ENCODE assay signal across 8 mouse cellular contexts in the genomic region with DNA sequence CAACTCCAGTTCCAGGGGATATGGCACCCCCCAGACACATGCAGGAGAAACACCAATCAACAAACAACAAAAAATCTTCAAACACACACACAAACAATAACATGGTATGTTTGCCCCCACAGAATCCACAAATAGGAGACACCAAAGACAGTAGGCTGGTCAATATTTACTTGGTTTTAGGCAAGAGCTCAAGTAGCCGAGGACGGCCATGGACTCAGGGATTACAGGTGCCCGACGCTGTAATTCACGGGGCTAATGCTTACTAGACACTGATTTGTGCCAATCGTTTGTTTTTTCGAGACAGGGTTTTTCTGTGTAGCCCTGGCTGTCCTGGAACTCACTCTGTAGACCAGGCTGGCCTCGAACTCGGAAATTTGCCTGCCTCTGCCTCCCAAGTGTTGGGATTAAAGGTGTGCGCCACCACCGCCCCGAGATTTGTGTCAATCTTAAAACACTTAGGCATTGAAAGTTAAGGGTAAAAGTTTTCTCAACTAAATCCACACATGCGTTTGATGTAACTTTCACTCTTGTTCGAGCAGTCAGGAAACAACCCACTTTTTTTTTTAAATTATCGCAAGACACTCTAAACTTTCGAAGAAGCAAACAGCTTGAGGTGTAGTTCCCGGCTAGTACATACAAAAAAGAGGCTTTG. TPM values are rescaled to one million over a fixed set of nuclear protein-coding genes. Genes with fewer than 3 reads are reported as not detected.
A peak's percentile ranks its signal among the peaks of the same experiment; 100 is the strongest.
DNase-seq lines count a peak whose midpoint lies in the region; ATAC-seq and TF ChIP-seq lines count a peak whose summit lies in the region.

No protein-coding gene starts in this region.

- peaks cover 10% of the 10 kb centered on the region for H3K36me3 ChIP-seq in lung, embryonic 16.5 days (ENCODE audit: control insufficient read depth, insufficient read depth, low read length)
- H3K36me3 ChIP-seq in embryonic facial prominence, embryonic 14.5 days (ENCODE audit: control insufficient read depth, insufficient read depth, low read length): peaks cover 16% of the 10 kb centered on the region
- H3K36me3 ChIP-seq in limb, embryonic 10.5 days: peaks cover 42% of the 10 kb centered on the region

- no peak for TF ChIP-seq POLR2A in olfactory bulb, adult 2 months (IDR thresholded peaks at IDR 0.05; ENCODE audit: insufficient read depth, low read depth, low read length)

- WGBS in lung, embryonic 16.5 days: 15% methylated on average over 17 of the region's 17 CpGs
- 39% methylated on average over 17 of the region's 17 CpGs for WGBS in embryonic facial prominence, embryonic 14.5 days
- WGBS in limb, embryonic 10.5 days: 52% methylated on average over 17 of the region's 17 CpGs
- 33% methylated on average over 17 of the region's 17 CpGs for WGBS in olfactory bulb, adult 2 months

- no peak for DNase-seq in lung, postnatal 4 days
- DNase-seq in embryonic facial prominence, embryonic 14.5 days (ENCODE audit: low spot score): no peak
- DNase-seq in limb, embryonic 10.5 days (ENCODE audit: low spot score): no peak
- DNase-seq in thymus, postnatal 25 days: no peak
- DNase-seq in spleen, adult 18-20 months: no peak
- DNase-seq in urinary bladder, adult 2 months (ENCODE audit: low spot score): no peak

- H3K4me2 ChIP-seq in lung, embryonic 16.5 days (ENCODE audit: low read depth, low read length): peak overlapping the region; percentile 62
- peak overlapping the region; percentile 54 for H3K4me2 ChIP-seq in embryonic facial prominence, embryonic 14.5 days (ENCODE audit: low read depth, low read length)

- no peak for ATAC-seq in lung, embryonic 16.5 days (ENCODE audit: low read depth)
- ATAC-seq in embryonic facial prominence, embryonic 14.5 days (ENCODE audit: low read depth): no peak

- peak overlapping the region; percentile 95 for H3K4me3 ChIP-seq in lung, embryonic 16.5 days (ENCODE audit: low read length)
- H3K4me3 ChIP-seq in embryonic facial prominence, embryonic 14.5 days (ENCODE audit: low read depth, low read length): peak overlapping the region; percentile 97
- H3K4me3 ChIP-seq in limb, embryonic 10.5 days: peak overlapping the region; percentile 98
- H3K4me3 ChIP-seq in olfactory bulb, adult 2 months (ENCODE audit: insufficient read depth, low read depth, low read length): peak overlapping the region; percentile 24; the same call in 1 of the 2 replicates

- H3K9me3 ChIP-seq in lung, embryonic 16.5 days (ENCODE audit: control insufficient read depth, low read length): no peaks in the 10 kb centered on the region
- no peaks in the 10 kb centered on the region for H3K9me3 ChIP-seq in embryonic facial prominence, embryonic 14.5 days (ENCODE audit: control insufficient read depth, low read length)
- H3K9me3 ChIP-seq in limb, embryonic 10.5 days (replicated peaks): no peaks in the 10 kb centered on the region

- H3K9ac ChIP-seq in lung, embryonic 16.5 days (ENCODE audit: low read length): peak overlapping the region; percentile 100
- peak overlapping the region; percentile 100 for H3K9ac ChIP-seq in embryonic facial prominence, embryonic 14.5 days (ENCODE audit: low read depth, low read length)

- H3K4me1 ChIP-seq in lung, embryonic 16.5 days (replicated peaks; ENCODE audit: control insufficient read depth, insufficient read depth, low read length): peaks cover 26% of the 10 kb centered on the region
- H3K4me1 ChIP-seq in embryonic facial prominence, embryonic 14.5 days (ENCODE audit: control insufficient read depth, insufficient read depth, low read length): peaks cover 27% of the 10 kb centered on the region
- peaks cover 28% of the 10 kb centered on the region for H3K4me1 ChIP-seq in limb, embryonic 10.5 days
- H3K4me1 ChIP-seq in olfactory bulb, adult 2 months (ENCODE audit: control insufficient read depth, insufficient read depth, low read length): peaks cover 8% of the 10 kb centered on the region

- no peaks in the 10 kb centered on the region for H3K27me3 ChIP-seq in lung, embryonic 16.5 days (ENCODE audit: control insufficient read depth, insufficient read depth, low read depth, low read length)
- H3K27me3 ChIP-seq in embryonic facial prominence, embryonic 14.5 days (replicated peaks; ENCODE audit: control insufficient read depth, insufficient read depth, low read length): no peaks in the 10 kb centered on the region
- no peaks in the 10 kb centered on the region for H3K27me3 ChIP-seq in limb, embryonic 10.5 days (ENCODE audit: low read depth, poor library complexity, severe bottlenecking)

- no peak for TF ChIP-seq CTCF in olfactory bulb, adult 2 months (IDR thresholded peaks at IDR 0.05; ENCODE audit: insufficient read depth, low read depth, low read length)

- H3K27ac ChIP-seq in lung, embryonic 16.5 days (ENCODE audit: low read length): peak overlapping the region; percentile 99
- peak overlapping the region; percentile 98 for H3K27ac ChIP-seq in embryonic facial prominence, embryonic 14.5 days (replicated peaks; ENCODE audit: low read depth, low read length)
- peak overlapping the region; percentile 100 for H3K27ac ChIP-seq in limb, embryonic 10.5 days
- H3K27ac ChIP-seq in olfactory bulb, adult 2 months (ENCODE audit: insufficient read depth, low read depth, low read length): no peak overlapping the region

RNA-seq across cellular contexts. Expression of gene Tmpo, which starts 11.6 kb away (rescaled TPM):
- 210 and 220 TPM in 2 replicates for polyA plus RNA-seq in lung, embryonic 16.5 days (2015; fragmentation: Nextera tagmentation; extraction: Ambion mirVana)
- polyA plus RNA-seq in embryonic facial prominence, embryonic 14.5 days (2014; fragmentation: Nextera tagmentation; extraction: Ambion mirVana): 185 and 227 TPM in 2 replicates
- polyA plus RNA-seq in limb, embryonic 10.5 days (2016; fragmentation: Nextera tagmentation; extraction: Ambion mirVana): 260 and 300 TPM in 2 replicates
- 183 and 204 TPM in 2 replicates for polyA plus RNA-seq in olfactory bulb, adult 2 months (2012; ENCODE audit: insufficient read depth, insufficient read length, low replicate concordance, missing spikeins)
- 66.1 and 77.0 TPM in 2 replicates for polyA plus RNA-seq in urinary bladder, adult 2 months (2012; rRNA removed)

RNA-seq across cellular contexts. Expression of gene Slc25a3, which starts 45.7 kb away (rescaled TPM):
- 405 and 406 TPM in 2 replicates for polyA plus RNA-seq in lung, embryonic 16.5 days (2015; fragmentation: Nextera tagmentation; extraction: Ambion mirVana)
- 515 and 526 TPM in 2 replicates for polyA plus RNA-seq in embryonic facial prominence, embryonic 14.5 days (2014; fragmentation: Nextera tagmentation; extraction: Ambion mirVana)
- polyA plus RNA-seq in limb, embryonic 10.5 days (2016; fragmentation: Nextera tagmentation; extraction: Ambion mirVana): 412 and 416 TPM in 2 replicates
- 264 TPM in 1 of 2 replicates, not detected in the other for polyA plus RNA-seq in olfactory bulb, adult 2 months (2012; ENCODE audit: insufficient read depth, insufficient read length, low replicate concordance, missing spikeins)
- polyA plus RNA-seq in urinary bladder, adult 2 months (2012; rRNA removed): 529 and 576 TPM in 2 replicates

Comparison
In these comparisons a context has a peak if more than half of its experiments do, and no peak if none do; other contexts are left out.
1. H3K4me3 ChIP-seq: peak in every context shown above with its lines; median percentile 98 in limb, embryonic 10.5 days; 97 in embryonic facial prominence, embryonic 14.5 days; 95 in lung, embryonic 16.5 days; 24 in olfactory bulb, adult 2 months.